Mouse (Mus musculus) forebrain, embryonic 14.5 days (tissue): Measurements from ENCODE around the gene Tmem120b. TPM values are rescaled to one million over a fixed set of nuclear protein-coding genes. Genes with fewer than 3 reads are reported as not detected.

Experiments used
- ATAC-seq: fragments of 200-750 bp; cut with Nextera tagmentation; 2 replicates; pipeline ENCODE4 v1.8.0; 2017; ENCODE audit warnings: mild to moderate bottlenecking, moderate library complexity
- DNase-seq: peaks from one replicate; pipeline ENCODE4 v3.0.0-alpha.2; 2015; ENCODE audit warnings: low spot score
- H3K27ac ChIP-seq: fragments of 300-500 bp; sonication (generic); 2 replicates; pipeline ENCODE4 v1.5.1; 2014; ENCODE audit warnings: low read depth, mild to moderate bottlenecking, control low read depth, low read length, moderate library complexity
- H3K27me3 ChIP-seq: fragments of 300-500 bp; sonication (generic); replicated peaks from 2 replicates; pipeline ENCODE4 v1.6.1; 2014; ENCODE audit warnings: low read length, control low read depth, mixed read lengths; ENCODE audit not compliant: control insufficient read depth, insufficient read depth
- H3K36me3 ChIP-seq: fragments of 300-500 bp; sonication (generic); 2 replicates; pipeline ENCODE4 v1.6.1; 2014; ENCODE audit warnings: low read length, control low read depth; ENCODE audit not compliant: control insufficient read depth, insufficient read depth
- H3K4me1 ChIP-seq: fragments of 300-500 bp; sonication (generic); 2 replicates; pipeline ENCODE4 v1.6.1; 2014; ENCODE audit warnings: antibody characterized with exemption, low read length, control low read depth; ENCODE audit not compliant: control insufficient read depth, insufficient read depth
- H3K4me2 ChIP-seq: fragments of 300-500 bp; sonication (generic); 2 replicates; pipeline ENCODE4 v1.6.1; 2014; ENCODE audit warnings: mild to moderate bottlenecking, control low read depth, low read length
- H3K4me3 ChIP-seq: fragments of 300-500 bp; sonication (generic); 2 replicates; pipeline ENCODE4 v1.5.1; 2014; ENCODE audit warnings: low read depth, low read length, control low read depth
- H3K9ac ChIP-seq: fragments of 300-500 bp; sonication (generic); 2 replicates; pipeline ENCODE4 v1.6.1; 2014; ENCODE audit warnings: mild to moderate bottlenecking, low read length, control low read depth, moderate library complexity
- H3K9me3 ChIP-seq: fragments of 300-500 bp; sonication (generic); replicated peaks from 2 replicates; pipeline ENCODE4 v1.6.1; 2016; ENCODE audit warnings: low read length, control low read depth, mixed read lengths; ENCODE audit not compliant: control insufficient read depth
- WGBS: fragments of 180-500 bp; shearing (Covaris S2); extraction: QIAGEN DNeasy Blood & Tissue Kit; methylation state at CpG from one replicate; pipeline ENCODE4 v1.1.7; 2014; 5-methylcytosine and 5-hydroxymethylcytosine counted together
- polyA plus RNA-seq: library from polyadenylated mRNA; unstranded; fragments of >200 nt; fragmentation: Nextera tagmentation; extraction: Ambion mirVana; gene quantifications from 2 replicates; pipeline ENCODE4 v1.2.1, GENCODE M21; 2014

The Tmem120b gene
- polyA plus RNA-seq, 1 experiment from 2014 or later = 8.1 TPM

- Histone ChIP-seq H3K9ac (no peak overlapping the region), H3K9me3 (no peaks in the 10 kb centered on the region), H3K4me1 (peaks cover 52% of the 10 kb centered on the region), H3K27me3 (no peaks in the 10 kb centered on the region), H3K27ac (peak overlapping the region; percentile 100), H3K4me2 (peak overlapping the region; percentile 90), H3K36me3 (peaks cover 73% of the 10 kb centered on the region), H3K4me3 (peak overlapping the region; percentile 5)
- peak; percentile 84 for DNase-seq
- no peak for ATAC-seq
- WGBS = 23% methylated on average over 18 of the region's 18 CpGs
Observed at GRCm38 (mm10) chr5:123133083-123133783, 65.0 kb downstream of the Tmem120b start.

- no peaks in the 10 kb centered on the region for H3K9me3 ChIP-seq
- peak overlapping the region; percentile 90 for H3K4me2 ChIP-seq
- H3K36me3 ChIP-seq = peaks cover 68% of the 10 kb centered on the region
- H3K27ac ChIP-seq = peak overlapping the region; percentile 100
- 0 out of 2 replicates have a peak, but pooled peaks have one; percentile 2 for ATAC-seq
- 9% methylated on average over 7 of the region's 7 CpGs for WGBS
- H3K4me3 ChIP-seq = peak overlapping the region; percentile 5
- peak; percentile 64 for DNase-seq
- H3K27me3 ChIP-seq = no peaks in the 10 kb centered on the region
- peaks cover 52% of the 10 kb centered on the region for H3K4me1 ChIP-seq
- H3K9ac ChIP-seq = peak overlapping the region; percentile 100; the same call in 1 of the 2 replicates
Observed at GRCm38 (mm10) chr5:123133784-123134143, 65.5 kb downstream of the Tmem120b start.

- DNase-seq (peak; percentile 37), ATAC-seq (no peak)
- Histone ChIP-seq H3K4me3 (peak overlapping the region; percentile 94), H3K36me3 (peaks cover 64% of the 10 kb centered on the region), H3K9me3 (no peaks in the 10 kb centered on the region), H3K27ac (peak overlapping the region; percentile 100), H3K27me3 (no peaks in the 10 kb centered on the region), H3K4me1 (peaks cover 52% of the 10 kb centered on the region), H3K9ac (peak overlapping the region; percentile 100), H3K4me2 (peak overlapping the region; percentile 90)
- 21% methylated on average over 13 of the region's 13 CpGs for WGBS
Observed at GRCm38 (mm10) chr5:123134186-123134874, 66.1 kb downstream of the Tmem120b start.

- WGBS = 19% methylated on average over 8 of the region's 8 CpGs
Observed at GRCm38 (mm10) chr5:123134875-123135382, 66.7 kb downstream of the Tmem120b start.

GRCm38 (mm10) chr5:123135471-123136360, 67.5 kb downstream of the Tmem120b start:
- Histone ChIP-seq H3K4me1 (peaks cover 52% of the 10 kb centered on the region), H3K9me3 (no peaks in the 10 kb centered on the region), H3K4me3 (peak overlapping the region; percentile 94), H3K9ac (peak overlapping the region; percentile 100), H3K4me2 (peak overlapping the region; percentile 90), H3K27ac (peak overlapping the region; percentile 100), H3K27me3 (no peaks in the 10 kb centered on the region), H3K36me3 (peaks cover 51% of the 10 kb centered on the region)
- 2% methylated on average over 30 of the region's 30 CpGs for WGBS
- ATAC-seq (peak; percentile 11), DNase-seq (peak; percentile 74)

More at GRCm38 (mm10) chr5:123134875-123135382, 66.7 kb downstream of the Tmem120b start:
- H3K27ac ChIP-seq = peak overlapping the region; percentile 100
- no peaks in the 10 kb centered on the region for H3K9me3 ChIP-seq
- peaks cover 52% of the 10 kb centered on the region for H3K4me1 ChIP-seq
- H3K4me2 ChIP-seq = peak overlapping the region; percentile 90
- H3K27me3 ChIP-seq = no peaks in the 10 kb centered on the region
- ATAC-seq = no peak
- peak overlapping the region; percentile 100 for H3K9ac ChIP-seq
- H3K4me3 ChIP-seq = peak overlapping the region; percentile 94
- peak; percentile 14 for DNase-seq
- H3K36me3 ChIP-seq = peaks cover 58% of the 10 kb centered on the region

- peak; percentile 94 for DNase-seq
- 2% methylated on average over 13 of the region's 13 CpGs for WGBS
- H3K9me3 ChIP-seq = no peaks in the 10 kb centered on the region
- peak overlapping the region; percentile 90 for H3K4me2 ChIP-seq
- peaks cover 52% of the 10 kb centered on the region for H3K4me1 ChIP-seq
- ATAC-seq = peak; percentile 38
- H3K27me3 ChIP-seq = no peaks in the 10 kb centered on the region
- H3K9ac ChIP-seq = peak overlapping the region; percentile 100
- H3K4me3 ChIP-seq = peak overlapping the region; percentile 94
- peak overlapping the region; percentile 100 for H3K27ac ChIP-seq
- H3K36me3 ChIP-seq = peaks cover 44% of the 10 kb centered on the region
Observed at GRCm38 (mm10) chr5:123136361-123137043, 68.3 kb downstream of the Tmem120b start.

- Histone ChIP-seq H3K27ac (peak overlapping the region; percentile 100), H3K4me3 (peak overlapping the region; percentile 94), H3K4me2 (peak overlapping the region; percentile 90), H3K36me3 (peaks cover 40% of the 10 kb centered on the region), H3K27me3 (no peaks in the 10 kb centered on the region), H3K4me1 (peaks cover 48% of the 10 kb centered on the region), H3K9ac (peak overlapping the region; percentile 100), H3K9me3 (no peaks in the 10 kb centered on the region)
- WGBS = 2% methylated on average over 20 of the region's 20 CpGs
- ATAC-seq (no peak), DNase-seq (peak; percentile 74)
Observed at GRCm38 (mm10) chr5:123137044-123137909, 69.1 kb downstream of the Tmem120b start.
